15 mouse cellular contexts compared by ENCODE assay signal in genomic region chr19:46467051-46467503, GRCm38 (mm10). TPM values are rescaled to one million over a fixed set of nuclear protein-coding genes. Genes with fewer than 3 reads are reported as not detected.
DNase-seq lines count a peak whose midpoint lies in the region; ATAC-seq and TF ChIP-seq lines count a peak whose summit lies in the region.
"Had no signal": no experiment of that assay in that cellular context is flagged by ENCODE, and none has a peak within 500 bp of the region (broad histone marks: within the 10 kb centered on the region; RNA-seq: fewer than 3 reads in every experiment).

No protein-coding gene starts in this region.

- DNase-seq in thymus, adult 2 months = no peak
- DNase-seq in thymus, adult 18-20 months = no peak
- DNase-seq in gastrocnemius, adult 8-10 months (ENCODE audit: low spot score in 2 of 2) = no peak
- no peak for DNase-seq in embryonic facial prominence, embryonic 10.5 days (ENCODE audit: low spot score)
- no peak for DNase-seq in urinary bladder, adult 18-20 months (ENCODE audit: low spot score in 2 of 2)
- DNase-seq: adrenal gland, adult 2 months; cerebellum, postnatal 14 days; thymus, postnatal 25 days had no signal

- TF ChIP-seq POLR2A in thymus, adult 2 months (IDR thresholded peaks at IDR 0.05; ENCODE audit: control insufficient read depth, extremely low read depth, insufficient read depth, low read length, poor library complexity) = no peak

- no peak for TF ChIP-seq CTCF in thymus, adult 2 months (IDR thresholded peaks at IDR 0.05; ENCODE audit: borderline replicate concordance, control insufficient read depth, extremely low read depth, insufficient read depth, low read length, poor library complexity)

- H3K9me3 ChIP-seq in heart, embryonic 16.5 days (replicated peaks; ENCODE audit: control insufficient read depth, low read length) = 0 out of 2 replicates have a peak, but pooled peaks cover 2% of the 10 kb centered on the region
- no peaks in the 10 kb centered on the region for H3K9me3 ChIP-seq in heart, embryonic 12.5 days (replicated peaks)
- H3K9me3 ChIP-seq in embryonic facial prominence, embryonic 10.5 days = no peaks in the 10 kb centered on the region
- H3K9me3 ChIP-seq: heart, embryonic 15.5 days had no signal

- no peaks in the 10 kb centered on the region for H3K27me3 ChIP-seq in heart, embryonic 16.5 days (ENCODE audit: control insufficient read depth, insufficient read depth, low read length)
- no peaks in the 10 kb centered on the region for H3K27me3 ChIP-seq in heart, embryonic 12.5 days (replicated peaks)
- H3K27me3 ChIP-seq in thymus, adult 2 months (ENCODE audit: control insufficient read depth, insufficient read depth, low read length) = no peaks in the 10 kb centered on the region
- no peaks in the 10 kb centered on the region for H3K27me3 ChIP-seq in embryonic facial prominence, embryonic 10.5 days (replicated peaks; ENCODE audit: low read depth, poor library complexity, severe bottlenecking)
- H3K27me3 ChIP-seq: heart, embryonic 15.5 days; Patski had no signal

- no peak overlapping the region for H3K9ac ChIP-seq in heart, embryonic 16.5 days (ENCODE audit: low read length)
- H3K9ac ChIP-seq in heart, embryonic 12.5 days = no peak overlapping the region
- H3K9ac ChIP-seq: heart, embryonic 15.5 days; liver, embryonic 14.5 days had no signal

- peaks cover 29% of the 10 kb centered on the region for H3K4me1 ChIP-seq in heart, embryonic 16.5 days (ENCODE audit: control insufficient read depth, insufficient read depth, low read length)
- H3K4me1 ChIP-seq in heart, embryonic 12.5 days (replicated peaks) = peaks cover 46% of the 10 kb centered on the region
- H3K4me1 ChIP-seq in thymus, adult 2 months (replicated peaks; ENCODE audit: control insufficient read depth, insufficient read depth, low read length) = peaks cover 39% of the 10 kb centered on the region
- peaks cover 41% of the 10 kb centered on the region for H3K4me1 ChIP-seq in embryonic facial prominence, embryonic 10.5 days

- no peaks in the 10 kb centered on the region; the same call in 1 of the 2 replicates for H3K36me3 ChIP-seq in heart, embryonic 16.5 days (ENCODE audit: control insufficient read depth, insufficient read depth)
- H3K36me3 ChIP-seq in heart, embryonic 12.5 days = peaks cover 30% of the 10 kb centered on the region
- no peaks in the 10 kb centered on the region for H3K36me3 ChIP-seq in thymus, adult 2 months (ENCODE audit: control insufficient read depth, insufficient read depth, low read length)
- H3K36me3 ChIP-seq in embryonic facial prominence, embryonic 10.5 days (replicated peaks) = peaks cover 57% of the 10 kb centered on the region

- no peak overlapping the region for H3K4me3 ChIP-seq in heart, embryonic 16.5 days (ENCODE audit: low read length)
- no peak overlapping the region for H3K4me3 ChIP-seq in heart, embryonic 12.5 days
- no peak overlapping the region for H3K4me3 ChIP-seq in thymus, adult 2 months (ENCODE audit: control insufficient read depth, insufficient read depth, low read length)
- no peak overlapping the region for H3K4me3 ChIP-seq in embryonic facial prominence, embryonic 10.5 days
- H3K4me3 ChIP-seq: heart, embryonic 15.5 days had no signal

- peak overlapping the region; percentile 8; the same call in 1 of the 2 replicates for H3K27ac ChIP-seq in heart, embryonic 16.5 days (ENCODE audit: low read length)
- H3K27ac ChIP-seq in heart, embryonic 12.5 days (ENCODE audit: poor library complexity, severe bottlenecking) = no peak overlapping the region
- H3K27ac ChIP-seq in thymus, adult 2 months (ENCODE audit: control insufficient read depth, insufficient read depth, low read length) = peak overlapping the region; percentile 89
- H3K27ac ChIP-seq in embryonic facial prominence, embryonic 10.5 days (replicated peaks) = no peak overlapping the region
- H3K27ac ChIP-seq: heart, embryonic 15.5 days; hindbrain, postnatal 0 days; liver, embryonic 14.5 days had no signal

- H3K4me2 ChIP-seq in heart, embryonic 16.5 days (ENCODE audit: low read depth, low read length) = no peak overlapping the region
- H3K4me2 ChIP-seq in heart, embryonic 12.5 days = no peak overlapping the region
- H3K4me2 ChIP-seq: heart, embryonic 15.5 days had no signal

- ATAC-seq in heart, embryonic 16.5 days (replicated peaks; ENCODE audit: extremely low read depth, insufficient read depth, low FRiP score) = no peak
- no peak for ATAC-seq in heart, embryonic 12.5 days (ENCODE audit: insufficient number of reproducible peaks, low FRiP score)
- ATAC-seq in hematopoietic stem cell, adult 5-6 weeks (replicated peaks in 1 of 2; ENCODE audit: insufficient read depth in 1 of 2, low FRiP score in 2 of 2, low TSS enrichment in 1 of 2, low read depth in 1 of 2, poor library complexity in 2 of 2, severe bottlenecking in 2 of 2) = peak; percentile 68 to 76; a peak in 3 of 4 replicates
- ATAC-seq: hindbrain, postnatal 0 days; Patski had no signal

- WGBS in heart, embryonic 16.5 days = 64% methylated on average over 3 of the region's 3 CpGs
- 75% methylated on average over 3 of the region's 3 CpGs for WGBS in heart, embryonic 12.5 days
- 48% methylated on average over 3 of the region's 3 CpGs for WGBS in thymus, adult 2 months
- WGBS in embryonic facial prominence, embryonic 10.5 days = 65% methylated on average over 3 of the region's 3 CpGs

RNA-seq across cellular contexts. Expression of gene Trim8, which starts 34.4 kb away (rescaled TPM):
- 17.0 and 19.4 TPM in 2 replicates for polyA plus RNA-seq in heart, embryonic 16.5 days (2015; fragmentation: Nextera tagmentation; extraction: Ambion mirVana)
- 24.1 and 24.2 TPM in 2 replicates for polyA plus RNA-seq in heart, embryonic 12.5 days (2016; fragmentation: Nextera tagmentation; extraction: Ambion mirVana)
- polyA plus RNA-seq in thymus, adult 2 months (2012; rRNA removed) = 57.9 and 78.2 TPM in 2 replicates
- 18.0 and 21.6 TPM in 2 replicates for total RNA-seq in hematopoietic stem cell, adult 5-6 weeks (2017)
- 10 to 100 TPM; 22.0 to 24.0 (median 22.7) TPM for total RNA-seq in gastrocnemius, adult 8-10 months (2022)
- 19.5 and 20.9 TPM in 2 replicates for polyA plus RNA-seq in embryonic facial prominence, embryonic 10.5 days (2016; fragmentation: Nextera tagmentation; extraction: Ambion mirVana)

Comparison
In these comparisons a context has a peak if more than half of its experiments do, and no peak if none do; other contexts are left out.
1. H3K27ac ChIP-seq: peak in heart, embryonic 16.5 days (single experiment) and thymus, adult 2 months (single experiment); none in heart, embryonic 12.5 days (single experiment) and embryonic facial prominence, embryonic 10.5 days (single experiment).
2. ATAC-seq: peak in hematopoietic stem cell, adult 5-6 weeks (2 of 2); none in heart, embryonic 16.5 days (single experiment) and heart, embryonic 12.5 days (single experiment).